Mouse (Mus musculus): ENCODE data around the gene Gm10097.

DNA sequence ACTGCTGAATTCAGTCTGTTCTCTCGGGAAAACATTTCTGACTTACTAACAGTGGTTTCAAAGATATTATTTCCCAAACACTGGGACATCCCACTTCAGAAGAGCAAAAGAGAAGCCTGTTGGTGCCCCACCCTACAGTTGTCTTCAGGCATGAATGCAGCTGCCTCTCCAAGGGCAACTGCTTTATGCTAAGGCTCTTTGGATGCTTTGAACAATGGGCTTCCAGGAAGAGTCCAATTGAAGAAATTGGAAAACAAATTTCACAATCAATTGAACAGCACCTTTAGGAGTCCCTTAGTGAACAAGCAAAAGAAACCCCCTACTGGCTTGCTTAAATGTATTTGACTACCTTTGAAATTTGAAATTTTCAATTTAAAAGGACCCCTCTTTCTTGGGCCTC is 41.8 kb upstream of the Gm10097 start:
- no peak for TF ChIP-seq CTCF (IDR thresholded peaks at IDR 0.05)
- TF ChIP-seq POLR2A (IDR thresholded peaks at IDR 0.05; ENCODE audit: insufficient read depth, low read depth, low read length): no peak
- TF ChIP-seq EP300 (IDR thresholded peaks at IDR 0.05; ENCODE audit: insufficient read depth, low read depth, low read length): no peak
